Mouse (Mus musculus): Measurements from ENCODE around the gene Coro7.
"Not testable (repeated sequence)": the region's sequence is repeated elsewhere in the genome, so short reads cannot be mapped to it uniquely, and the experiment has no call there.

Gene Coro7

GRCm38 (mm10) chr16:4594814-4595526, 84.6 kb downstream of the Coro7 start:
- peak; percentile 61 for DNase-seq (ENCODE audit: low read depth)

- peak; percentile 63 for DNase-seq (ENCODE audit: low read depth)
These were observed 85.4 kb downstream of the Coro7 start, which contains the start of gene Glis2 for GRCm38 (mm10) chr16:4593971-4594813. Gene Glis2 (plus strand): TSS chr16:4594713.

GRCm38 (mm10) chr16:4592909-4593875, 86.4 kb downstream of the Coro7 start:
- peak; percentile 67 for DNase-seq (ENCODE audit: low read depth)

GRCm38 (mm10) chr16:4590236-4590635, 89.3 kb downstream of the Coro7 start:
- peak; percentile 58 for DNase-seq (ENCODE audit: low read depth)

- peak; percentile 27 for DNase-seq (ENCODE audit: low read depth)
These were observed 91.9 kb downstream of the Coro7 start for GRCm38 (mm10) chr16:4587516-4588210.

GRCm38 (mm10) chr16:4586531-4587123, 93.0 kb downstream of the Coro7 start:
- DNase-seq (ENCODE audit: low read depth), result peak; percentile 99

GRCm38 (mm10) chr16:4585642-4586530, 93.7 kb downstream of the Coro7 start:
- peak; percentile 68 for DNase-seq (ENCODE audit: low read depth)

GRCm38 (mm10) chr16:4584438-4584837, 95.1 kb downstream of the Coro7 start:
- DNase-seq (ENCODE audit: low read depth), result peak; percentile 66

GRCm38 (mm10) chr16:4583807-4584206, 95.8 kb downstream of the Coro7 start:
- peak; percentile 82 for DNase-seq (ENCODE audit: low read depth)

GRCm38 (mm10) chr16:4581179-4581578, 98.4 kb downstream of the Coro7 start:
- not testable (repeated sequence) for DNase-seq (ENCODE audit: low read depth)

- DNase-seq (ENCODE audit: low read depth), result no peak
These were observed 100.9 kb downstream of the Coro7 start for GRCm38 (mm10) chr16:4578630-4579029.

GRCm38 (mm10) chr16:4576873-4577272, 102.7 kb downstream of the Coro7 start:
- DNase-seq (ENCODE audit: low read depth), result peak; percentile 61
